Mouse (Mus musculus): Measurements from ENCODE around the gene Vax1. TPM values are rescaled to one million over a fixed set of nuclear protein-coding genes. Genes with fewer than 3 reads are reported as not detected.

Gene Vax1
- polyA plus RNA-seq (2014; fragmentation: Illumina TruSeq; extraction: RNeasy Lipid Tissue Mini Kit (QIAGEN cat#74804); ENCODE audit: low replicate concordance), result not detected

GRCm38 (mm10) chr19:59169936-59170765, at the start of gene Vax1:
Gene Vax1, minus strand, starts transcription at chr19:59170056.

GRCm38 (mm10) chr19:59218991-59219390, 49.1 kb upstream of the Vax1 start, which contains the start of gene Kcnk18:
Gene Kcnk18, plus strand, starts transcription at chr19:59219214.

Other genes starting within 250 kb of the Vax1 start
- gene Eno4, start 226.6 kb downstream of the Vax1 start, polyA plus RNA-seq (2014; fragmentation: Illumina TruSeq; extraction: RNeasy Lipid Tissue Mini Kit (QIAGEN cat#74804); ENCODE audit: low replicate concordance), result not detected
- gene Hspa12a, start 226.4 kb downstream of the Vax1 start, polyA plus RNA-seq (2014; fragmentation: Illumina TruSeq; extraction: RNeasy Lipid Tissue Mini Kit (QIAGEN cat#74804); ENCODE audit: low replicate concordance), result 6.5 TPM
- gene Shtn1, start 94.0 kb downstream of the Vax1 start, polyA plus RNA-seq (2014; fragmentation: Illumina TruSeq; extraction: RNeasy Lipid Tissue Mini Kit (QIAGEN cat#74804); ENCODE audit: low replicate concordance), result 34.3 TPM
- gene Kcnk18, start 49.2 kb upstream of the Vax1 start, polyA plus RNA-seq (2014; fragmentation: Illumina TruSeq; extraction: RNeasy Lipid Tissue Mini Kit (QIAGEN cat#74804); ENCODE audit: low replicate concordance), result not detected
- gene Slc18a2, start 90.8 kb upstream of the Vax1 start, polyA plus RNA-seq (2014; fragmentation: Illumina TruSeq; extraction: RNeasy Lipid Tissue Mini Kit (QIAGEN cat#74804); ENCODE audit: low replicate concordance), result 2.7 TPM
- not detected for gene Rps12-ps3, start 152.2 kb upstream of the Vax1 start, polyA plus RNA-seq (2014; fragmentation: Illumina TruSeq; extraction: RNeasy Lipid Tissue Mini Kit (QIAGEN cat#74804); ENCODE audit: low replicate concordance)
- gene Pdzd8, start 175.7 kb upstream of the Vax1 start, polyA plus RNA-seq (2014; fragmentation: Illumina TruSeq; extraction: RNeasy Lipid Tissue Mini Kit (QIAGEN cat#74804); ENCODE audit: low replicate concordance), result 85.4 TPM

Data from small intestine, adult 10 weeks (tissue).